Mouse (Mus musculus): ENCODE data around the gene Pygb.

Gene Pygb

DNA sequence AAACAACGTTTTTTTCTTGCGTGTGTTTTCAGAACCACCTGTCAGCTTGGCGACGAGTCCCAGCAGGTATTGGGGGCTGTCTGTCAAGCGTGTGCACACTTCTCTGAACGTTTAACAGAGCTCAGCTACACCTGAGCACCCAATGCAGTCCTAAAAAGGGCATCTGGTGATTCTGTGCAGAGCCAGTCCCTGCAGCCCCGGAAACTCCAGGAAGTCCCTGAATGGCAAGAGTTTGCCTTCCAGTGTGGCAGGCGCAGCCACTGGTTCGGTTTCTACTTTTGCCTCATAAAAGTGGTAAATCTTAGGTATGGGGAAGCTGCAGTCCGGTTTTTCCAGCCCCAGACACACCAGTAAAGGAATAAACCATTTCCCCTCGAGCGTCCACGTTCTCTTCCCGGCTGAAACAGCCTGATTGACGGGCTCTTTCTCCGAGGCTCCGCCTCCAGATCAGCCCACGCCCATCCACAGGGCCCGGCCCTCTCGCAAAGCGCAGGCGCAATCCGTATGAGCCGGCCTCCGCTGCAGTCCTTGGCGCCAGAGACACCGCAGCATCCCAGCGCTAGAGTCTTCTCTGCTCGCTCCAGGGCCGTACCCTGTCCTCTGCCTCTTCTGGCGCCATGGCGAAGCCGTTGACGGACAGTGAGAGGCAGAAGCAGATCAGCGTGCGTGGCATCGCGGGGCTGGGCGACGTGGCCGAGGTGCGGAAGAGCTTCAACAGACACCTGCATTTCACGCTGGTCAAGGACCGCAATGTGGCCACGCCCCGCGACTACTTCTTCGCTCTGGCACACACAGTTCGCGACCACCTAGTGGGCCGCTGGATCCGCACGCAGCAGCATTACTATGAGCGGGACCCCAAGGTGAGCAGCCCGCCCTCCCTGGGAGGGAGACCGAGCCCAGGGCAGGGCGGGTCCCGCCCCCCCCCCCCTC, at the start of gene Pygb:
TSS of gene Pygb (plus strand) at position 485 of the 930 bp plus-strand sequence.
- peak; percentile 62 for DNase-seq (ENCODE audit: extremely low read depth, low read depth)

DNA sequence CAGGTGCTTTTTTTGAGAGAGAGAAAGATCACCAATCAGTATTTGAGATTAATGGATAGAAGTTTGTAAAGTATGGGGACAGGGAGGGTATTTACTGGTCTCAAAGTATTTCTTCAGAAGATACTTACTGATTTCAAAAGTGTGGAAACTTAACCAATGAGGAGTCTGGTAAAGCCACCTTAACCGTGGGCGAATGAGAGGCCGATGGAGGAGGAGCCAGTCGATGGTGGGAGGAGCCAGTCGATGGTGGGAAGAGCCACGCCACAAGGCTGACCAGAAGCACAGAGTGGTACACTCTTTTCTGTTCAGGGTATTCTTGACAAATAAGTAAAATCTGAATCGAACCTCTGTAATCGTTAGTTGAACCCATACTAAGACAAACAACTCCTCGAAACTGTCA, 48.7 kb upstream of the Pygb start:
- no peak for DNase-seq (ENCODE audit: extremely low read depth, low read depth)

DNA sequence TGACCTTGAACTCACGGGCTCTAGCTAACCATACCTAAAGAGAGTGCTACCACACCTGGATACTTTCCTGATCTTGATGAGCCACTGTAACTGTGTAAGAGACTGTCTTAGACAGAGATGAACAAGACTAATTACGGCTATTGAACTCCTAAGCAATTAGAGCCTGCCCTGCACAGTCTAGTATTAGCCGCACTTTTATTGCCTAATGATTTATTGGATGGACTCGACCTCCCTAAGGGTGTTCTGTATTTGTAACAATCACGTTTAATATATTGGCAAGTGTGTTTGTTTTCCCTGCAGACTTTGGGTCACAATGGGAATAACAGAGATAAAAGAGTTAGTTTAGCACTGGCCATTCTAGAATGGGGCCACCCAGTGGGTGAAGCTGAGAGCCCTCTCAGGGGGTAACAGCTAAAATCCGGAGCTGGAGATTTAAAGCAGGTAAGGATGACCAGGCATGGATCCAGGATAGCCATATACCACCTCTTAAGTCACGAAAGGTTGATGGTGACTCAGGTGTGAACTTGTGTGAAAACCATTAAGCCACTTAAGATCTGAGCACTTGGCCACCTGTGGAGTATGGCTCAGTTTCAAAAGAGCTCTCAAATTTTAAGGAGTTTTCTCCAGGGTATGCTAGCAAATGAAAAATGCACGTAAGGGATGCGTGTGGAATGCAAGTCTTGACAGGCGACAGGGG, 46.2 kb upstream of the Pygb start:
- DNase-seq (ENCODE audit: extremely low read depth, low read depth), result no peak

DNA sequence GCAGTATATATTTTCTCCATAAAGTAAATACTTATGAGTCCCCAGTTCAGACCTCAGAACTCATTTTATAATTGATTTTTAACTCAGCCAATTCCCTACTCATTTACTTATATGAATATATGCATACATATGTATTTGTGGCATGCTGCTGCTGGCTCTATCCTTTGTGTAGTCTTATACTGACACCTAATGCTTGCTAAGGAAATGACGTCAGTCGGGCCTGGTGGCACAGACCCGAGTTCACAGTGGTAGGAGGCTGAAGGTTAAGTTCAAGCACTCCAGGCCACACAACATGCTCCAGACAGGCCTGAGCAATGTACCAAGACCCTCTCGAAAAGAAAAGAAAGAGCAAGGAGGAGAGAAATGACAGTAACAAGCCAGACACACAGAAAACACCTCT, 45.1 kb upstream of the Pygb start:
- DNase-seq (ENCODE audit: extremely low read depth, low read depth), result no peak

DNA sequence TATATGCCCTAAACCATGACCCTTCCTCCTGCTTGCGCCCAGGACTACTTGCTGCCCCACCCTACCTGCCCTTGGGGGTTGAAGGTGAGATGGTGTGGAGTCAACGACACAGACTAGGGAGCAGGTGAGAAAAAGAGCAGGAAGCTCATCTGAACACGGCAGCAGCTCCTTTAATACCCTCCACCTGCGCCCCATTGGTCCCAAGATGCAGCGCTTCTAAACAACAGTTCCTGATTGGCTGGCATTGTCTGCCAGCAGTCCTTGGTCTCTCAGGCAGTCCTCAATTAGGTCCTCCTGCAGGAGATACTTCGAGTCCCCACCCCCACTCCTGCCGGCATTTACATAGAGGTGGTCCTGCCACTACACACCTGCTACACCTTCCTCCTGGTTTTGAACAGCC, 41.5 kb upstream of the Pygb start:
- DNase-seq (ENCODE audit: extremely low read depth, low read depth), result no peak

DNA sequence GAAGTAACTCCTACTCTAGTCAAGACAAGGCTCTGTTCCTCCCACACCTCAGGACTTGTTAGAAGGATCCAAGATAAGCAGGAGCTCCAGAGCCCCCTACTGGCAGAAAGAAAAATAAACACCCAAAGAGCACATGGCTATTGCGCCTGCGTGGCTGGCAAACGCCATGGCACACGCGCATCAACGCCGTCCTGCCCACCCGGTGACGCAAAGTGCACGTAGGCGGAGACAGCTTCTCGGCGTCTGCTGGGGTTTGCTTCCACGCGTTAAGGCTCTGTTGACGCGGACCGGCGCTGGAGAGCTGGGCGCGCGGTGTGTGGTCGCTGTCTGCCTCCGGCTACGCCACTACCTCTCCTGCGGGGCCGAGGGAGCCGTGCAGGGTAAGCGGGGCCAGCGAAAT, 37.7 kb upstream of the Pygb start, which contains the start of gene Entpd6:
TSS of gene Entpd6 (plus strand) at position 189 of the 400 bp plus-strand sequence.
- peak; percentile 96 for DNase-seq (ENCODE audit: extremely low read depth, low read depth)

DNA sequence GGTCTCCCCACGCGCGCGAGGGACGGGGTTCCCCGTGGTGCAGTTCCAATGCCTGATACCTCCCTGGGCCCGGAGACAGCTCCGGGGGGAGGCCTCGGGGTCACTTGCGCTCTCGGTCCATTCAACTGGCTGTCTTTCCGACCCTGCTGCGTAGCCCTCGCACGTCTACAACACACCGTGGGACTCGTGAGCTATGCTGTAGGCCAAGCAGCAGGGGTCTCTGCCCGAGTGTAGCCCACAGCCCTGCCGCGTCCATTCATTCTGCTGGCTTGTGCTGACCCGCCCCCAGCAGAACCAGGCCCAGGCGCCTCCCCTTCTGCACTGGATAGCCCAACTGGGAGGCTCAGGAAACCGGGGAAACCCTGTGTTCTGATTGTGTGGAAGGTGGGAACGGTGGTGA, 37.3 kb upstream of the Pygb start:
- peak; percentile 8 for DNase-seq (ENCODE audit: extremely low read depth, low read depth)

DNA sequence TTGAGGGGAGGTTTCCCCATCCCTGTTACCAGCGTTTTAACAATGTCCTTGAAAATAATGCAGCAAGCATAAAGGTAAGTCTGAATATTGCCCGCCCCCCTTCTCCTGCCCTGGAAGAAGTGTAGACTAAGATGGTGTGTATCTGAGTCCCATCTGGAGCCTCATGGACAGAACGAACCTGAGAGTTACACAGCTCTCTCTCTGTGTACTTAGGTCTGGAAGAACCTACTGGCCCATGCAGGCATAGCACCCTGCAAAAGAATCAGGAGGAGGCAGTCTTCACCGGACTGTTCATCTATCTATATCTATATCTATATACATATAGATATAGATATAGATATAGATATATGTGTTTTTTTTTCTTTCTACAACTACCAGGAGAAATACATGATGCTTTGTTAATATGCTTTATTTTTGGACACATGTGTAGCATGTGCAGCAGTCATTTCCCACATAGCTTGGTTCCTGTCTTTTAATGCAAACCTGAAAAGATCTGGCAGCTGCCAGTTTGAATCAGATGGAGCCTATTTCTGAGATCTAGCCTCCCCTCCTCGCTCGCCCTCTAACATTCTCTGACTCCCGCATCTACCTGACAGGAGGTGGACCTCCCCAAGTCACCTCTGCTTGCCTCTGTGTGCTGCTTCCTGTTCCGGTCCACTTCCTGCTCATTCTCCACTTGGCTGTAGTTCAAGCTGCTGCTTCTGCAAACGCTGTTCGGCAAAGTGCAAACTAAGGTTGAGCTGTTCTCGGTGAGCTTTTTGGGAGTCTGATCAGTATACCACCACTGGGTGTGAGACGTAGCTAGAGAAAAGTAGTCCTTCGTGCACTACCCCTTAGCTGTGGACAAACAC, 36.2 kb upstream of the Pygb start:
- peak; percentile 26 for DNase-seq (ENCODE audit: extremely low read depth, low read depth)

DNA sequence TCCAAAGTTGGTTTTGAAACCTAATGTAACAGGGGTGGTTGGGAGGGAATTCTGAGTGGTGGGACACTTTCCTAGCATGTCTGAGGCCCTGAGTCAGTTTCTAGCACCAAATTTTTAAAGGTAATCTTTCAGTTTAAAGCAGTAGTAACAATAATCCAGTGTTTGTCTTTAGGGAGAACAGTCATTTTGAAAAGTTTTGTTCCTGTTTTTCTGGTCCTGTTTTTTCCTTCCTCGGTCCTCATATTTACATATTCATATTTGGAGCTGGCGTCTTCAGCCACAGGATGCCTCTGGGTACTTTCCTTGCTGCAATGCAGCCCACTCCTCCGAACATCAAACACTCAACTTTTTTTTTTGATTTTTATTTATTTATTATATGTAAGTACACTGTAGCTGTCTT, 31.5 kb upstream of the Pygb start:
- DNase-seq (ENCODE audit: extremely low read depth, low read depth), result no peak

DNA sequence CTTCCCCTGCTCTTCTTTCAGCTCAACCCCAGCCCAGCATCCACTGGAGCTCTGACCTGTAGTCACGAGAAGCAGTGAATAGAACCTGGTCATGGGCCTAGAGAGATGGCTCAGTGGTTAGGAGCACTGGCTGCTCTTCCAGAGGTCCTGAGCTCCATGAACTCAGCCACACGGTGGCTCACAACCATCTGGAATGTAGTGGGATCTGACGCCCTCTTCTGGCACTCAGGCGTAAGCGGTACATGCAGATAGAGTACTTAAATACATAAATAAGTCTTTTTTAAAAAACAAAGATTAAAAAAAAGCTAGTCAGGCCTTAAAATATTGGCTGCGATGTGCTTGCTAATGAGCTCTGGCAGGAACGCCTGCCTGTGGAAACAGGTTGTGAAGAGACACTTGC, 25.1 kb upstream of the Pygb start:
- DNase-seq (ENCODE audit: extremely low read depth, low read depth), result no peak

DNA sequence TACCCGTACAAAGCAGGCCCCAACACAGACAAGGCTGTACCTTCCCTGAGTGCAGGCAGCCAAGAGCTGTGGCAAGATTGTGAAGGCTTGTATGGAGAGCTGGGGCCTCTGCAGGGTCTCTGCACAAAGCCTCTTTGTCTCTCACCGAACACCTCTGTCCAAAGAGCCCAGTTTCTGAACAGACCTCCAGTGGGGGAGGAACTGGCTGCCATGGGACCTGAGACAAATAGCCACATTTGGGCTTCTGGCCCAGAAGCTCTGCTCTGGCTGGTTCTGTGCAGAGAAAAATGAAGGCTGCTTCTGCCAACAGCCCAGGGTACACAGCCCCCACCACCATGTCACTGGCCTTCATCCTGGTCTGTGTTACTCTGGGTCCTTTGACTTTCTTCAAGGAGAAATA, 20.9 kb upstream of the Pygb start:
- no peak for DNase-seq (ENCODE audit: extremely low read depth, low read depth)

DNA sequence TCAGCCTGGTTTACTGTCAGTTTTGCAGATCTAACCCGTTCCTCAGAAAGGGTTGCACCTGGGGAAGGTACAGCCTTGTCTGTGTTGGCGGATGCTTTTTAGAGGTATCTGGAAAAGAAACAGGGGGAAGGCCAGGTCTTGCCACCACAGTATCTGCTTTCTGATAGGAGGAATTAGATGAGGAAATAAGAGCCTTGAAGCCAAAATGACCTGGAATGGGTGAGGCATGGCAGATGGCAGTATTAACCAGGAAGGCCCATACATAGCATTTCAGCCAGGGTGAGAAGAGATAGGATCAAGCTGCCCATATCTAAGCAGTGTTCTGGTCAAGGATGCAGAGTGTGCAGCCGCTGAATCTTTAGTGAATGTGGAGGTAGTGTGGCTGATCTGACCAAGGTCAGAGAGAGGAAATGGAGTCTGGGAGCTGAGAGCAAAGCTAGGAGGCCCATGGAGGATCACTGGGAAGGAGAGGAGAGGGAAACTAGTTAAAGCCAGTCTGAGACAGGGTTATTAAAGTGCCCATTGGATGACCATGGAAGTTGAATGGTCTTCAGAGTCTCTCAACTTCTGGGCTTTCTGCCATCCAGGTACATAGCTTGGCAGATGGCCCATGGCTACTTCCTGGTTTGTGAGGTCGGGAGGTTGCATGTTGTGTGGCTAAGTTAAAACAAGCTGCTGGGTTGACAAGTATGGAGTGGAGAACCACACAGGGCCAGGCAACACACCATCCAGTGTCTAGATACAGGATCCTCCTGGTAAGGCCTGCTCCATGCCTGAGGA, 20.3 kb upstream of the Pygb start:
- DNase-seq (ENCODE audit: extremely low read depth, low read depth), result no peak

DNA sequence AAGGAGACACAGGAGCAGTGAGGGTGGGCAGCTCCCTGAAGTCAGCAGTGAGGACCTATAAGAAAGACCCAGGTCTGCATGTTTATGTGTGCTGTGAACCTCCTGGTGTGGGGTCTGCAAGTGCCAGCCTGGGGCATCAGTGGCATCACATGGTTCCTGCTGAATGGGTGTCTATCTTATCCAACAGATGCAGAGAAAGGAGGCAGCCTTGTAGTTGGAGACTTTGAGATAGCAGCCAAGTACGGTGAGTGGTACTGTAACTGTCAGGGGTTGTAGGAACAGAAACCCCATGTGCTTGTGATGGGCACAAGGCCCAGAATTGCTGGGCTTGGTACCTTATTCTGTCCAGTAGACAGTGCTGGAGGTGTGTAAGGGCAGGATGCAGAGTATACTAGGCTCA, 17.9 kb upstream of the Pygb start:
- no peak for DNase-seq (ENCODE audit: extremely low read depth, low read depth)

DNA sequence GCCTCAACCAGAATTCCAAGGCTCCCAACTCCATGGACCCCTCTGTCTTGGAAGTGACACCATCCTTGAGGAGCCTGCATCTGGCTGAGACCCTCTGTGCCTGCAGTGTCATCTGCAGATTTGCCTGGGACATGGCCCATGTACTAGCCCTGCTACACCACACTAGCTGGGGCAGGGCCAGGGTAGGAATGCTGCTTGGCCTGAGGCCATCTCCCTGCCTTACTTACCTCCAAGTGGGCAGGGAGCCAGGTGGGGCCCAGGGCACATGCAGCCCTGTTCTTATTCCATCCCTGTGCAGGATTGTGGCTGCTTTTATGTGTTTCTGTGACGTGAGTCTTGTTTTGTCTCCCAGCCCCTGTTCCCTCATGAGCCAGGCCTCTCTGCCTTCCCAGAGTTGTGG, 15.8 kb upstream of the Pygb start:
- no peak for DNase-seq (ENCODE audit: extremely low read depth, low read depth)

DNA sequence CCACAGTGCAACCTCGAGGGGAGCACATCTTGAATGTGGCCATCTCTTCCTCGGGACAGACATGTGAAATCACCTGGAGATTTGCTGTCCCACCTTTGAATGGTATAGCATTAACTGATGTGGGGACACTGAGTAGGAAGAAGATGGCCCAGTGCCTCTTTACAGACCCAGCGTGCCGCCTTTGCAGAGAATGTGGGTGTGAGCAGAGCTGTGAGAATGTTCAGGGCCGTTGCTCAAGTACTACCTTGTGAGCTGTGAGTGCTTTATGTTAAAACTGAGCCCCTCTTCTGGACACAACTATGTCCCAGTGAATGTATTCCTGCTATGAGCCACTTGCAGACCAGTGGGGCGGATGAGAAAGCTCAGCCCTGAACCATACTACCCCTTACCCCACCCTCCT, 15.4 kb upstream of the Pygb start:
- no peak for DNase-seq (ENCODE audit: extremely low read depth, low read depth)

DNA sequence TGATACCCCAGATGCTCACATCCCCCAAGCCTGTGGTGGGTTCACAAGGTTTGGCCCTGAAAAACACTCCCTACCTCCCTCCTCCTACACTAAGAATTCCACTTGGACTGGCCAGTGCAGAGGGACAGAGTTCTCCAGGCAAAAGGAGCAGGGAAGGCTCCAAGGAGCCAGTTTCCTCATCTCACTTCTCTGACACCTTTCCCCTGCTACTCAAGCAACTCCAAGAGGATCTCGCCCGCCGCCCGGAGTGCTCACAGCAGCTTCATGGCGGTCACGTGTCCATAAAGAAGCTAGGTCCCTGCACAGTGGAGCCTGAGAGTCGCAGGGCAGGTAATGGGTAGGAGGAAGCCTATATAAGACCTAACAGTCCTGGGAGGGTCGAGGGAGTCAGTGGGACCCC, 14.5 kb upstream of the Pygb start:
- DNase-seq (ENCODE audit: extremely low read depth, low read depth), result no peak

DNA sequence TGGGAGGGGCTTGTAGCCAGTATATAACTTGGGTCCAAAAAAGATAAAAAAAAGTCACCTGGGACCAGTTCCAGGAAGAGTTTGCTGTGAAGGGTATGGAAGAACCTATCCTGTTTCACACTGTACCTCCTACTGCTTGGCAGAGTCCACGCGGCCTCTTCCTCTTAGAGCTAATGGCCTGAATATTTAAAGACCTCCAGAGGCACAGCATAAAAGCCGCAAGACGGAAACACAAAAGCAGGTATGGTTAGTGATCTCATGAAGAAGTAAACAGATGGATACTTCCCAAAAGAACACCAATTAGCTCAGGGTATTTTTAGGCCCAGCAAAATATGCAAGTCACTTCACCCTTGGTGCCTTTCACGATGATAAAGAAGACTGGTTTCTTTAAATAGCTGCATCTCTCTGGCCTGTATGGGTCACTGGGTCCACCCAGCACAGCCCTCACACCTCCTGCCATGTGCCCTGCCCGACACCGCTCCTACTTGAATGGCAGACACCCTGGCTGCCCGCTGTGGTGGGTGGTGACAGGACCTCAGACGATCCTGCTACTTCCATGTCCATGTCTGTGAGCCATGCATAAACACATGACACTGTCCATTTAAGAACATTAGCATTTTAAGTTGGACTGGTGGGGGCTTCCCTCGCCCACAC, 13.9 kb upstream of the Pygb start:
- no peak for DNase-seq (ENCODE audit: extremely low read depth, low read depth)

DNA sequence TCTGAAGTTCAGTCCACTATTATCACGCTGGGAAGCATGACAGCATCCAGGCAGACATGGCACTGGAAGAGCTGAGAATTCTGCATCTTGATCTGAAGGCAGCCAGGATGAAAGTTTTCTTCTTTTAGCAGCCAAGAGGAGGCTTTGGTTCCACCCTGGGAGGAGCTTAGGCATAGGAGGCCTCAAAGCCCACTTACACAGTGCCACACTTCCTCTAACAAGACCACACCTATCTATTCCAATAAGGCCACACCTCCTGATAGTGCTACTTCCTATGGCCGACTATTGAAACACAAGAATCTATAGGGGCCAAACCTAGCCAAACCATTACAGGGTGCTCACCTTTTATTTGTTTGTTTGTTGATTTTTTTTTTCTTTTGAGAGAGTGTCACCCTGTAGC, 3.7 kb upstream of the Pygb start:
- peak; percentile 60 for DNase-seq (ENCODE audit: extremely low read depth, low read depth)

DNA sequence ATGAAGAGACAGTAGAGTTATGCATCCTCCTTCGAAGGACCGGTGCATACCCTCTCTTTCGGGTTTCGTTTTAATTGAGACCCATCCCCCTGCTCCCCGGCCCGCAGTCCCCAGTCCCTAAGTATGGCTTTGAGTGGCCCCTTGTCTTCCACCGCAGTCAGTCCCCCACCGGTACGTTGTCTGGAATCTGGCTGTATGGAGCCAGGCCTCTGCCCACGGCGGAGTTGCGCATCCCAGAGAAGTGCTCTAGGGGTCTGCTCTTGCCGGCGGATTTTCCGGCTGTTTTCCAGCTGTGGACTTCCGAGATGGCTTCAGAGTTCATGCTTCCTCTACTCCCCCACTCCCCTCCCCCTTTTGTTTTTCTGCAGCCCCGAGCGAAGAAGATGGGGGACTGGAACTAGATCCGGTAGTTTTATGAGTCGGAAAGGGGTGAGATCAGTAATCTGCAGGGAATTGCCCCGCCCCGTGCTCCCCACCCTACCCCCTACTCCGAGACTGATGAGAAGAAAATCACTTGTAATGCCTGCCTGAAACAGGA, 768 bp downstream of the Pygb start:
- no peak for DNase-seq (ENCODE audit: extremely low read depth, low read depth)
